Mouse (Mus musculus) T-helper 17 cell (primary cell): Measurements from ENCODE around the gene Palm2.

Experiments used
- in situ Hi-C, 2 experiments: fragments of 300-600 bp; cut with MboI, MseI; formaldehyde crosslinking; loops; 1 replicate in 1 of 2; 2 replicates in 1 of 2; pipeline ENCODE4 v1.15.1; 2025; ENCODE audit warnings: high pct_unique_total_duplicates in 2 of 2

Gene Palm2

DNA sequence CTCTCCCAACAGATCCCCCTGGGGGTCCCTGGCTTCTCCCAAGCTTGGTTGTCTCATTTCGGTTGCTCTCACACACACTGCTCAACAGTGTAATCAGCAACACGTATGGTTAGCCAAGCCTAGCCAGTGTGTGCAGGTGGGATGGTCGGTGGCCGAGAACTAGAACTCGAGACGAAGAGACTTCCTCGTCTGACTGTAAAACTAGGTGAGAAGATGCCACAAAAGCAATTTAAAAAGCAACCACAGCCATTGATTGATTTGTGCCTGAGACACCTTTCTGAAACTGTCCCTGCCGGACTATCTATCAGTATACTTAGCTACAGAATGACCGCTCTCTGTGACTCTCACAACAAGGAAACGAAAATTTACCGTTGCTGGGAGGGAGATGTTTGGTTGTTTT is 321.0 kb downstream of the Palm2 start:
- in situ Hi-C loops = no loop called here

DNA sequence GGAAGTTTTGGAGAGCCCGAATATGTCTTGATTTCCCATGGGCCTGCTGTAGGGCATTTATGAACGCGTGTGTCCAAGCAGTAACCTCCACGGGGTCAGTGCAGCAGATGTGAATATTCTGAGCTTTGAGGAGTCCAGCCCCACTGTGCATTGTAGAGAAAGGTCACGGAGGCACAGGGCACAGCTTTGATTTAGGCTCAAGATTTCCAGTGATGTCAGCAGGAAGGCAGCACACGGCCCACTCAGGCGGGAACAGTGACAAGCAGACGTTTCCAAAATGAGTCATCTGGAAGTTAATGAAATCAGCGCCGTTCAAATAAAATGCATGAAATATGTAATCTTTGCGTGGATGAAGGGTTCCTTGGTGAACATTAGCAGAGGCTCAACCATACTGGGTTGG is 323.9 kb downstream of the Palm2 start:
- in situ Hi-C loops = no loop called here
